Mouse (Mus musculus): ENCODE measurements around the gene Senp8.
A peak's percentile ranks its signal among the peaks of the same experiment; 100 is the strongest.

Gene Senp8

DNA sequence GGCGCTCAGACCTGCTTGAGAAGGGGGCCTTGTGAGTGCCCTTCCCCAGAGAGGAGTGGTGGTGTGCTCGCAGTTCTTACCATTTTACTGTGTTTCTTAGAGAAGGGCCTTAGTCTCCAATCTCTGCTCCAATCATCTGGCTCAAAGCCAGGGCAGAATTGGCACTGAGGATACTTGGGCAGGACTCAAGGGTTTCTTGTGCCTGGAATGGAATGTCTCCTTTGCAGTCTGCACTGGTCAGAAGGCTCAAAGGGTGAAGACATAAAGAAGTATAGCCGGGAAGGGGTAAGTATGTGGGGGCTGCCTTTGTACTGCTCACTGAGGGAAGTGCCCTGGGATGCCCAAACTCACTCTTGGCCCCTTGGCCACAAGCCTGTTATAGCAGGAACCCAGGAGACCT is 41.3 kb downstream of the Senp8 start:
- DNase-seq = peak; percentile 84

DNA sequence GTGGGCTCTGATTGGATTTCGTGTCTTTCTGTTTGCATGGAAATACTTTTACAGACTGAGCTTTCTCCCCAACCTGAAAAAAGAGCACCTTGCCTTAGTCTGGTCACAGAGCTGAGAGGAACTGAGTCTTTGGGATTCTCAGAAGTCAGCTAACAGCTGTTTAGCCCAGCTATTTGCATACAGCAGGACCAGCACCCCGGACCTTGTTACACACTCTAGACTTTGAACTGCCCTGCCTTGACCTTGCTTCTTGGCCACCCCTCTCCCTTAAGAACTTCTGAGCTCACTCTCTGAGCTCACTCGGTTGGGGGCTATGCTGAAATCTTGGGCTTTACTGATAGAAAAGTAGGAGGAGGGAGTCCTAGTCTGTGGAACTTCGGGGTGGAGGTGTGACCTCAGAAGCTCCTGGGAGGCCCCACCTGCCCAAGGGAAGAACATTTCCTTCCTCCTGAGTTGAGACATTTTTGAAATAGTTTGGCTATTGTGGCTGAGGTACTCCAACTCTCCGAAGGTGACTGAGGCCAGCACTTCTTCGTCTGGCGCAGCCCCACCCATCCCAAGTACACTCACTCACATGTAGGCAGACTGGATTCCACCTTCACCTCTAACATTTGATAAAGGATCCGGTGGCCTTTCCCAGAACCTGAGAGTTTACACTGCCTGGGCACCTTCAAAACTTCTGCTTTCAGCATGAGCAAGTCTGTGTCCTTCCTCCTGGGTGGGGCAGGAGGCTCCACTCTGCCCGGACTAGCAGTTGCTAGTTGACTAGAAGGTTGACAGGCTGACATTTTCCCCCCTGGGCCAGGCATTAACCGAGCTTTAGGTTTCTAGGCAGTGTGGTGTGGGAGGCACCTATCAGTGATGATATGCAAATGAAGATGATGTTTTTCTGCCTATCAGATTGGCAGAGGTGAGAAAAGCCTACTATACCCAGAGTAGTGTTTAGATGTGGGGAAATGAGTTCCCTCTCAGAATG is 43.4 kb downstream of the Senp8 start:
- DNase-seq = no peak

DNA sequence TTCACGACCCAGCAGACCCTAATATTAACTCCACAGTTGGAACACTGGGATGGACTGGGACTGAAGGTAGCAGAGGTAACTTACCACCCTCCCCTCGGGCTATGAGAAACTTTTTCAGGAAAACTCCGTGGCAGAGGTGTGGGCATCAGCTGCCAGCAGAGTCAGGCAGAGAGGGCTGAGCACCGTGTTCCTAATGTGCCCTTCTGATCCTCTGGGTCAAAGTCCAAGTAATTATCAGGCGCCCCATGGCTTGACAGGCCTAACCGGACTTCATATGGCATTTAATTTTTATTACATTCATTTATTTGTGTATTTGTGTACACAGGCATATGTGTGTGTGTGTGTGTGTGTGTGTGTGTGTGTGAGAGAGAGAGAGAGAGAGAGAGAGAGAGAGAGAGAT is 47.4 kb downstream of the Senp8 start:
- DNase-seq = no peak

DNA sequence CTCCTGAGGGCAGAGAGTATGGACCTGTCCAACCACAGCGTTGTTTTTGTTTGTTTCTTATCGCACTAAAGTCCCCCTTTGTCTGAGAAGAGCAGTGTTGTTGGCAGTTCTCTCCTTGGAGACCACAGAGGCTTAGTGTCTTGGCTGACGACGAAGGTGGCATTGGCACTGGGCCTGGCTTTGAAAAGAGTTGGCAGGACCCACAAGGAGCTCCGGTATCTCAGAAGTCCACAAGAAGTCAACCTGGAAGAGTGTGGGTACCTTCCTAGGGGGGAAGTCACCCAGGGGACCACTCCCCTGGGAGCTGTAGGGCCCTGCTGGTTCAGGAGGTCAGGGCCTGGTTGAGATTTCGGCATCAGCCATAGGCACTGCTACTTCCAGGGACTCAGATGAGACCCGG is 49.4 kb downstream of the Senp8 start:
- no peak for DNase-seq

DNA sequence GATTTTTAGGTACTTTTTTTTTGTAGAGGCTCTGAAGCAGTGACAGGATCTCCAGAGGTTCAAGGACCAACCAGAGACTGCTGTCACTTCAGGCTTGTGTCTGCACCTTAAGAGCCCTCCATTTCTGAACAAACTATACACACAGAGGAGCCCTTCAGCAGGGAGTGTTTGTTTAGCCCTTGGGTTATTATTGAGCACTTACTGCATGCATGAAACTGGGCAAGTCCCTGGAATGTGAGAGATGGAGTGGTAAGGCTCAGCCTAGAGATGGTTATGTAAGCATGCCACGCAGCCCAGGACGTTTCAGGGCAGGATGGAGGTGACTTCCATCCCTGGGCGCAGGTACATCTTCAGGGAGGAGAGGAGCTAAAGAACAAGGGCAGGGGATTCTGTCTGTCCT is 54.1 kb downstream of the Senp8 start:
- no peak for DNase-seq

DNA sequence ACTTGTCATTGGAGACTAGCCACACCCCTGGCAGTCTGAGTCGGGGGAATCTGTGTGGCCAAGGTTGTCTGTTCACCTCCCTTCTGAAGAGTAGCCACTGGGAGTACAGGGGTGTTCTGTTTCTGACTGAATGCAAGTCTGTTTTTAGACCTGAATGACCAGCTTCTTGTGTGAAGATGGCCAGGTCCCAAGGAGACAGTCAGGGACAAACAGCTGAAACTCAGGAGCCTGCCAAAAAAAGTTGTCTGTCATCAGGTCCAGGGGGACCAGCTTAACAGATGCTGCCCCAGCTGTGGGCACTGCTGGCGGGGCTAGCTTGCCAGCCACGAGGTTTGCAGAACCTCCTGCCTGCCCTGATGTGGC is 55.1 kb downstream of the Senp8 start:
- DNase-seq = no peak

DNA sequence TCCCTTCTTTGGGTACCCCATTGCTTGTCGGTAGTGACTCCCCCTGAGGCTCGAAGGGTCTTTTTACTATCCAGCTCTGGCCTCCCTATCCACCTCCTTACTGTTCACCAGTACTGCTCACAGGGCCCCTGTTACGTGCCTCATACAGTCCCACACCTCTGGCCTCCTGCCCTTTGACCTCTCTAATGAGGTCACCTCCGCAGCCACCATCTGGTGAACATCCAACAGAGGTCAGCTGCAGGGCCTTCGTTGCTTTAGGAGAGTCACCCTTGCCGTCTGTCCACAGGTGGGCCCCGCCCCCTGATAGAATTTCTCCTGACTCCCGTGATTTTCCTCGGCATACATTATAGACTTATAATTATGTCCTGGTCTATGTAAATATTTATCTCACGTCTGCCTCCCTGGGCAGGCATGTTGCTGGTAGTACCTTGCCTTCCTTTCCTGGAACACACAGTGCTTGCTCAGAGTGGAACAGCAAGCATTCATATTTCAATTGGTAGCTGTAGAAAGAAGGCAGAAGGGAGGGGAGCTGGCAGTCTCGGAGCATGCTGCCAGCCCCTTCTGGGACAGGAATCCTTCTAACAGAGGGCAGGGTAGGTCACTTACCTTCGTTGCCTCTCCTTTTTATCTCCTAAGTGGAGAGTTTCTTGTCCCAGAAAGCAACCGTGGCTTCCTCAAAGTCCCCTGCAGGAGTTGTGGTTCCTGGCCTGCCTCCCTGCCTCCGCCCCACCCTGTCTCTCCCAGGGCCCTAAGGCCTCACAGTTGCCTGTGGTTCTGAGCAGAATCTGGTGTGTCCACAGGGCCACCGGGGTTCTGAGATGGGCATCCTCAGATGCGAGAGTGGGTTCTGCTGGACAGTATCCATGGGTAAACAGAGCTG is 55.7 kb downstream of the Senp8 start:
- no peak for DNase-seq

DNA sequence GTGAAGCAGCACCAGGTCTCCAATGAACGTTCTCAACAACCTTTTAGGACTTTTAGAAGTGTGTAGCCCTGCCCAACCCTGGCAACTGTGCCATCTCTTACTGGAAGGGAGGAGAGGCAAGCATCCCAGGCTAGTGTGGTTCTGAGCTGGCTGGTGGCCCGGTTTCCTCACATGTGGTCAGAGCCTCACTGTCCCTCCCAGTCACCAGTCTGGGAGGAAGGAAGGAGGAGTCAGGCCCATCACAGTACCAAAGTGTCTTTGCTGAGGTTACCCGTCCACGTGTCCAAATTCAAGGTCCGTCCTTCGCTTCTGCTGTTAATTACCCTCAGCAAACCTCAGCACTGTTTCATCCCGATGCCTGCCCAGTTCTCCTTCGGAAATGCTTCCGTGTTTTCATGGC is 58.4 kb downstream of the Senp8 start:
- peak; percentile 61 for DNase-seq

DNA sequence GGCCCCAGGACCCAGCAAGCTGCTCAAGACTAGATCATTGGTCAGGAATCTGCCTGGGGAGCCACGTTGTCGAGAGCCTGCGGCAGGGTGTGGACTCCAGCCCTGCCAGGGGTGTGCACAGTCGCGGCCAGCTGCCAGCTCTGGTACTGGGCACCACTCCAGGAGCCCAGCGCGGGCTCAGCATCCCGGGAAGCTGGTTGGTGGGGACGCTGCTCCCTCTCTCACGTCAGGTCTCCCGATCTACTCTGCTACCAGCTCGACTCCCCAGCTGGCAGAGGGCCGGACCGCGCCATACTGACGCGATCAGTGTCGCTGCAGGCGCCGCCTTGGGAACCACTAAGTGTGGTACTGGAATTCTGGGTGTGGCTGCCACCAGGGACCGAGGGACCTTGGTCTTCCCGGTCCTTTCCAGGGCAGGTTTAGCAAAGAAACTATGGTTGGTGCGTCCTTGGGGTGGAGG is 58.8 kb downstream of the Senp8 start:
- DNase-seq = peak; percentile 91

DNA sequence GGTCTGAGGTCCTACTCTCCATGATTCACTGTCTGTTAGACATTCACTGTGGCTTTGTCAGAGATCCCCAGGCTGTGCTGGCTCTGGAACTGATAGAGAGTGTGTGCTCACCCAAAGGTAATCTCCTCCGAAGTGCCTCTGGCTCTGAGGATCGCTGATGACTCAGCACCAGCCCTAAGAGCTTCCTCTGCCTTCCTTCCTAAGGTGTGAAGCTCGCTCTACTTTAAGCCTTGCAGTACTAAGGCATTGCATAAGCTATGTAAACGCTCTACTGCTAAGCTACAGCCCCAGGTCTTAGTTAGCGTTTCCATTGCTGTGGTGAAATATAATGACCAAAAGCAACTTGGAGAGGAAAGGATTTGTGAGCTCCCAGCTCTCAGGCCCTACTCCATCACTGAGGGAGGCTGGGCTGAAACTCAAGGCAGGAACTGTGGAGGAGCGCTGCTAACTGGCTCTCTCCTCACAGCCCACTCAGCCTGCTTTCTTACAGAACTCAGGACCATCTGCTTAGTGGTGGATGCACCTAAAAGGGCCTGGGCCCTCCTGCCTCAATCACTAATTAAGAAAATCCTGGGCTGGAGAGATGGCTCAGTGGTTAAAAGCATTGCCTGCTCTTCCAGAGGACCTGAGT is 63.0 kb downstream of the Senp8 start:
- no peak for DNase-seq
